Mouse (Mus musculus): Measurements from ENCODE around the gene Auts2. TPM values are rescaled to one million over a fixed set of nuclear protein-coding genes. Genes with fewer than 3 reads are reported as not detected.

Gene Auts2
- polyA plus RNA-seq, 1 experiment from 2014 or later, result 45.3 TPM

DNA sequence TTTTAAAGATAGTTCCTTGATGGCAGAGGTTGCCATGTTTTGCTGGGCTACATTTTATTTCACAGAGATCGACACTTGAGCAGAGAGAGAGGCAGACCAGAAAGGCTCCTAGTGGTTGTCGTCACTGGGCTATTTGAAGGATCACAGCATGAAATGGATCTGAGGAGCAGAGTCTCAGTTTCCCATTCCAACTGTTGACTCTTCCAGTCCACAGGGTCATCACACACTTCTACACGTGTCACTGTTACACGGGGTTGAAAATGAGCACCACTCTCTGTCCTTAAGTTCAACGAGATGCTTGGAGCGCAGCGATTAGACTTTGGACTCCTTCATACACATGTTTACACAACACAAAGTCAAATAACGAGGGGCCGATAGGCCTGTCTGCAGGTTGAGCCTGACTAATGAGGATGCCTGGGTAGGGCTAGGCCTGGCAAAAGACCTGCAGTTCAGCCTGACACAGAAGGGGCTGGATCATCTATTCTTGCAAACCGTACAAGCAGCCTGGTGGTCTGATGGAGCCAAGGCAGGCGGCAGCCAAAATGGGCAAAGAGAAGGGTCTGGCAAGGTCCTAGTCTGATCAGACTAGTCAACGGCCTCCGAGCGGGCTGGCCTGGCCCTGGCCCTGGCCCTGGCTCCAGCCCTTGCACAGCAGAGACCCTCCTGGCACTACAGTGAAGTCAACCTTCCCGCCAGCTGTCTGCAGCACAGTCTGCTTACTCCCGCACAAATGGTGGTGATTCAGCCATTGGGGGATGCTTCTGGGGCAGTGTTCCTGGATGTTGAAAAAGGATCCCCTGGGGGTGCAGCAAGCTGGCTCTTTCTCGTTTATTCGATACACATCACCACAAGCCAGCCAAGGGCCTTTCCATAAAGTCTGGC lies 969.6 kb downstream of the Auts2 start:
- 79% methylated on average over 18 of the region's 18 CpGs for WGBS
- Histone ChIP-seq H3K36me3 (no peaks in the 10 kb centered on the region), H3K27me3 (no peaks in the 10 kb centered on the region), H3K4me3 (replicated peaks) (no peak overlapping the region), H3K4me2 (replicated peaks) (no peak overlapping the region), H3K27ac (replicated peaks) (no peak overlapping the region), H3K4me1 (peaks cover 10% of the 10 kb centered on the region), H3K9ac (no peak overlapping the region), H3K9me3 (replicated peaks) (no peaks in the 10 kb centered on the region)
- ATAC-seq (ENCODE audit: insufficient number of reproducible peaks, low FRiP score, low TSS enrichment, low read depth), result no peak

DNA sequence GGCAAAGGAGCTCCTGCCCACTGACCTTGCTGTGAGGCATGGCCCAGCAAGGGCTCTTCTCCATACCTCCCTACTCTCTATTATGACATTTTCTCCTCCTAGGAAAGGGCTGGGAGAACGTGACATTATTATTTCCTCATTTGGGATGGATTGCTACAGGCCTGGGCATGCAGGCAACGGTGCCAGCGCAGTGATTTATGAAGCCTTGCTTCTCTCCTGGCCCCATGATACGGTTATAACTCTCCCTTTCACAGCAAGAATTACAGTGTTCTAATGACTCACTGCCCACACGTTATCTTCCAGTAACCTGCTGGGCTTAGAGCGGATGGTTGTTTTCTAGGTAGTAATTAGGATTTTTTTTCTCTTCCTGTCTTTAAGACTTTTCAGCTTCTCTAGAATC lies 977.1 kb downstream of the Auts2 start:
- Histone ChIP-seq H3K4me2 (replicated peaks) (no peak overlapping the region), H3K27me3 (no peaks in the 10 kb centered on the region), H3K36me3 (no peaks in the 10 kb centered on the region), H3K27ac (replicated peaks) (no peak overlapping the region), H3K4me1 (peaks cover 11% of the 10 kb centered on the region), H3K9me3 (replicated peaks) (no peaks in the 10 kb centered on the region), H3K9ac (no peak overlapping the region), H3K4me3 (replicated peaks) (no peak overlapping the region)
- no peak for ATAC-seq (ENCODE audit: insufficient number of reproducible peaks, low FRiP score, low TSS enrichment, low read depth)
- 71% methylated on average over 6 of the region's 6 CpGs for WGBS

- Histone ChIP-seq H3K4me1 (peaks cover 10% of the 10 kb centered on the region), H3K9ac (no peak overlapping the region), H3K27me3 (no peaks in the 10 kb centered on the region), H3K36me3 (no peaks in the 10 kb centered on the region), H3K27ac (replicated peaks) (no peak overlapping the region), H3K4me2 (replicated peaks) (no peak overlapping the region), H3K9me3 (replicated peaks) (no peaks in the 10 kb centered on the region), H3K4me3 (replicated peaks) (no peak overlapping the region)
- WGBS, result 85% methylated on average over 5 of the region's 5 CpGs
- no peak for ATAC-seq (ENCODE audit: insufficient number of reproducible peaks, low FRiP score, low TSS enrichment, low read depth)
These were observed 979.4 kb downstream of the Auts2 start for GRCm38 (mm10) chr5:131563630-131564252.

DNA sequence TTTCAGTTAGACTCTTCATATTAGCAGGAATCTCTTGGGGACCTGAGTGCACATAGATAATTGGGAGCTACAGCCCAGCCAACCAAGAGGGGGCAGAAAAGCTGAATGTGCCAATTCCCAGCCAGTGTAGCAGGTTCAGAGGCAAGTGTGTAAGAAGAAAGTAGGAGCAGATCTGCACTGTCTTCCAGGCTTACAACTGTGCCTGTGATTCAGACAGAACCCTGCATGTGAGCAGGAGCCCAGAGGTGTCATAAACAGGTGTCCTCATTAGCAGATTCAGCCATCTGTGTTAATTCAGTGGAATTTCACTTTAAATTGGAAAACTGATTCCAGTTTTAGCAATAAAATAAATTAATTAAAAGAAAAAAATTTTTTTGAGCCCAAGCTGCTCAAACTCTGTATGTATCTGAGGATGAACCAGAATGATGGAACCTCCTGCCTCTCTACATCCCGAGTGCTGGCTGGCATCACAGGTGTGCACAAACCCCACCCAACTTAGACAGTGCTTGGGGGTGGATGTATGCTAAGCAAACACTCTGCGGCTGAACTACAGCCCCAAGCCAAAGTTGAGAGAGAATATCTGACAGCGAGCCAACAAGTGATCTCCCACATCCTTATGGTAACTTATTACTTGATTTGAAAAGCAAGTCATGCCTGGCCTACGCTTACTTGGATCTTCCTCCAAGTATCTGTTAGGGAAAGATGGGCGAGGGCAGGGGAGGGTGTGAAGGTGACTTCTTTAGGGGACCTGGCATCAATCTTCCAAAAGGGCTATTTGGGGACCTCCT lies 982.2 kb downstream of the Auts2 start:
- peaks cover 14% of the 10 kb centered on the region for H3K4me1 ChIP-seq
- no peak overlapping the region for H3K4me2 ChIP-seq (replicated peaks)
- no peaks in the 10 kb centered on the region for H3K27me3 ChIP-seq
- no peak overlapping the region for H3K9ac ChIP-seq
- no peak overlapping the region for H3K27ac ChIP-seq (replicated peaks)
- ATAC-seq (ENCODE audit: insufficient number of reproducible peaks, low FRiP score, low TSS enrichment, low read depth), result no peak
- H3K9me3 ChIP-seq (replicated peaks), result no peaks in the 10 kb centered on the region
- 71% methylated on average over 5 of the region's 5 CpGs for WGBS
- H3K36me3 ChIP-seq, result no peaks in the 10 kb centered on the region
- no peak overlapping the region for H3K4me3 ChIP-seq (replicated peaks)

DNA sequence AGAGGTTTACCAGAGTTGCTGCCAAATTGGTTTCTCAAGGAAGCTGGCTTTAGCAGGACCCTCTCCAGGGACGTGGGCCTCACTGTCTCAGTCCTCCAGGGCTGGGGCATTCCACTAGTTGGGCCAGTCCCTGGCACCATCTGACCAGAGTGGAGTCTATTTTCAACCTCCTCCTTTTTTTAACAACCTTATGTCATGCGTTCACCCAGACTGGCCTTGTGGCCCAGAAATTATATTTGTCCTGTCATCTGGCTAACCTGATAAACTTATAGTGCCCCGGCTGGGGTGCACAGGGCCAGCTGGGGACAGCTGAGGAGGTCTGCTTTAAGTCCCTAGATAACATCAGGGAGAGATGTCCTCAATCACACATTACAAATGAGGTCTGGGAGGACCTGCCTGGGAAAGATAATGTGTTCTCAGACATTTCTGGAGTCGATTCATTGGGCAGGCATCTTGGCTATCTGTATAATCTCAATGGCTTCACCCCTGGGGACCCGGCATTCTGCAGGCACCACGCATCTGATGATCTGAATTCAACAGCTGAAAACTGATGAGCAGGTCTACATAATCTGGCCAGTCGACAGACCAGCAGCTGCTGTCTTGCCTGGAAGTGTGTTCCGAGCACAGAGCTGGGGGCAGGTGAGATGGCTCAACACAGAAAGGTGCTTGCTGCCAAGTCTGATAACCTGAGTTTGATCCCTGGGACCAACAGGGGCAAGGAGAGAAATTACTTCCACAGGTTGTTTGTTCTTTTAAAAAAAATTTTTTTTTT lies 984.6 kb downstream of the Auts2 start:
- Histone ChIP-seq H3K4me3 (replicated peaks) (no peak overlapping the region), H3K4me1 (peaks cover 14% of the 10 kb centered on the region), H3K4me2 (replicated peaks) (no peak overlapping the region), H3K9ac (no peak overlapping the region), H3K27me3 (no peaks in the 10 kb centered on the region), H3K36me3 (no peaks in the 10 kb centered on the region), H3K9me3 (replicated peaks) (no peaks in the 10 kb centered on the region), H3K27ac (replicated peaks) (peak overlapping the region; percentile 76)
- 54% methylated on average over 8 of the region's 8 CpGs for WGBS
- no peak for ATAC-seq (ENCODE audit: insufficient number of reproducible peaks, low FRiP score, low TSS enrichment, low read depth)

- peak overlapping the region; percentile 76 for H3K27ac ChIP-seq (replicated peaks)
These were observed 985.4 kb downstream of the Auts2 start for GRCm38 (mm10) chr5:131557591-131558385.

DNA sequence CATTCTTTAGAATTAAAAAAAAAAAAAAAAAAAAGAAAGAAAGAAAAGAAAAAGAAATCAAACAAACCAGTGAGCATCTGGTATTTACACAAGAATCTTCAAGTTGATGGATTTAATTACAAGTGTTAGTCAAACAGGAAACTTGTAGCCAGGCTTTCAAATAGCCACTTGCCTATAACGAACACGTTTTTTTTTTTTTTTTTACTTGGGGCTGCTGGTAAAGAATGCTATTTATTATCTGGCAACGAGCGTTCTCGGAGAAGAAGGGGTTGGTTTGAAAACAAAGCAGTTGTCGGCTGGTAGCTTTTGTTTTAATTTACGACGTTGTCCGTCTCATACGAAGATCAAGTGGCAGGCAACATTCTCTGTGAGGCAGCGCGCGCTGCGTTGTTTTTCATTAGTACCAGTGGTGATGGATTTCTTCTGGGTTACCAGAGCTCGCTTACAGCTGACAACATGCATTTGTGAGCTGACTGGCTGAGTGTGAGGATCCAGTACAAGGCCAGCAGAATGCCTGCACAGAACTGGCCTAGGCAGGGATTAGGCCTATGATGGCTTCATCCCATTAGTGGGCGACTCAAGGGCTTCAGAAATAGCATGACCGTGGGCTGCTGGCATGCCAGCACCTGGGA lies 994.1 kb downstream of the Auts2 start:
- Histone ChIP-seq H3K4me1 (peaks cover 19% of the 10 kb centered on the region), H3K36me3 (no peaks in the 10 kb centered on the region), H3K4me2 (replicated peaks) (no peak overlapping the region), H3K9ac (no peak overlapping the region), H3K27me3 (no peaks in the 10 kb centered on the region), H3K4me3 (replicated peaks) (no peak overlapping the region), H3K27ac (replicated peaks) (no peak overlapping the region; the same call in 1 of the 2 replicates), H3K9me3 (replicated peaks) (no peaks in the 10 kb centered on the region)
- WGBS, result 25% methylated on average over 17 of the region's 17 CpGs
- no peak for ATAC-seq (ENCODE audit: insufficient number of reproducible peaks, low FRiP score, low TSS enrichment, low read depth)

More at GRCm38 (mm10) chr5:131557591-131558385, 985.4 kb downstream of the Auts2 start:
- Histone ChIP-seq H3K9me3 (replicated peaks) (no peaks in the 10 kb centered on the region), H3K4me3 (replicated peaks) (no peak overlapping the region), H3K9ac (no peak overlapping the region), H3K36me3 (no peaks in the 10 kb centered on the region), H3K27me3 (no peaks in the 10 kb centered on the region), H3K4me2 (replicated peaks) (no peak overlapping the region), H3K4me1 (peaks cover 14% of the 10 kb centered on the region)
- WGBS, result 50% methylated on average over 14 of the region's 14 CpGs
- ATAC-seq (ENCODE audit: insufficient number of reproducible peaks, low FRiP score, low TSS enrichment, low read depth), result peak; percentile 58

DNA sequence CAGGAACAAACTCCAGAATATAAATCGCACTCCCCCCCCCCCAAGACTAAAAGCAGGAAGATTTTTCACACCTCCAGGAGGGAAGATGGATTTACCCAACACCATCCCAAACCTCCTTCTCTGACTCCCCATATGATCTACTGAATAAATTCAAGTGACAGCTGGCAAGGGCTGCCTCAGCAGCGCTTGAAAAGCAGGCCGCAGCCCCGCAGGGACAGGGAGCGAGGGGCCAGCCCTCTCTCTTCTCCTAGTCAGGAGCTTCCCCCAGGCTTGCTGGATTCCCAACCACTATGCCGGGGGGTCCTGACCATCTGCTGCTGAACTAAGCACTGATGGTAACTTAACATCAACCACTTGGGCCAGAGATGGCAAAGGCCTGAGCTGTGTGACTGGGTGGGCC lies 995.2 kb downstream of the Auts2 start:
- Histone ChIP-seq H3K27me3 (no peaks in the 10 kb centered on the region), H3K4me3 (replicated peaks) (no peak overlapping the region), H3K4me1 (peaks cover 19% of the 10 kb centered on the region), H3K9me3 (replicated peaks) (no peaks in the 10 kb centered on the region), H3K36me3 (no peaks in the 10 kb centered on the region), H3K27ac (replicated peaks) (no peak overlapping the region), H3K4me2 (replicated peaks) (no peak overlapping the region), H3K9ac (no peak overlapping the region)
- 66% methylated on average over 6 of the region's 6 CpGs for whole genome bisulfite sequencing
- ATAC-seq (ENCODE audit: insufficient number of reproducible peaks, low FRiP score, low TSS enrichment, low read depth), result no peak

DNA sequence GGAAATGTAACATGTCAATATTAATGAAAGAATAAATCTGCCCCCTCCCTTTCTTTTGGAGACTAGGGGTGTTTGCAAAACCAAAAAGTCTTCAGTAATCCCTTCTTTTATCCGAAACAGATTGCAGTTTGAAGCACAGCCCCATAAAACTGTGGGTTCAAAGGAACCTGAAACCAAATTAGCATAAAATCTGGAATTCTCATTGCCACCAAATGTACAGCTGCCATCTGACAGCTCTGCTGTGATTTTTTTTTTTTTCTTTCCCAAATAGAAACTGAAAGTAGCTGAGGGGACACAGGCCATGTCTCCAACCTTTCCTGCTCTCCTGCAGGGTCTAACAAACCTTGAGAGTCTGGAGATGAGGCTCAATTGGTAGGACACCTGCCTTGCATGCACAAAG lies 996.7 kb downstream of the Auts2 start:
- 33% methylated on average over 1 of the region's 1 CpGs for WGBS
- Histone ChIP-seq H3K27me3 (no peaks in the 10 kb centered on the region), H3K9me3 (replicated peaks) (no peaks in the 10 kb centered on the region), H3K4me2 (replicated peaks) (no peak overlapping the region), H3K4me3 (replicated peaks) (no peak overlapping the region), H3K4me1 (peaks cover 19% of the 10 kb centered on the region), H3K27ac (replicated peaks) (no peak overlapping the region), H3K36me3 (no peaks in the 10 kb centered on the region), H3K9ac (no peak overlapping the region)
- ATAC-seq (ENCODE audit: insufficient number of reproducible peaks, low FRiP score, low TSS enrichment, low read depth), result no peak

DNA sequence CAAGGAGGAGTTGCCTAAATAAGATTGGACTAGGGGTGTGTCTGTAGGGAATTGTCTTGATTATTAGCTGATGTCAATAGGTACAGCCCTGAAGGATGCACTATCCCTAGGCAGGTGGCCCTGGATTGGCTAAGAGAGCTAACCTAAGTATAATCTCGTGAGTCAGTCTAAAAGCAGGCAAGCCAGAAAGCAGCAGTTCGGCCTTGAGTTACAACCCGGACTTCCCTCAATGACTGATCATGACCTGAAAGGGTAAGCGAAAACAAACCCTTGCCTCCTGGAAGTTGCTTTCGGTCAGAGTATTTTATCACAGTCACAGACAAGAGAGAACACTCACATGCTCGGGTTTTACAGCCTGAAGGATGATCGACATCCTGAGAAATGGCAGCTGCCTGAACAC lies 998.8 kb downstream of the Auts2 start:
- Histone ChIP-seq H3K27me3 (no peaks in the 10 kb centered on the region), H3K9ac (no peak overlapping the region), H3K36me3 (no peaks in the 10 kb centered on the region), H3K27ac (replicated peaks) (no peak overlapping the region), H3K9me3 (replicated peaks) (no peaks in the 10 kb centered on the region), H3K4me1 (peaks cover 18% of the 10 kb centered on the region), H3K4me3 (replicated peaks) (no peak overlapping the region), H3K4me2 (replicated peaks) (no peak overlapping the region)
- no peak for ATAC-seq (ENCODE audit: insufficient number of reproducible peaks, low FRiP score, low TSS enrichment, low read depth)
- WGBS, result 93% methylated on average over 7 of the region's 7 CpGs

Measured in embryonic facial prominence, embryonic 15.5 days (tissue).